Mouse (Mus musculus): ENCODE data around the gene Ccdc36.

DNA sequence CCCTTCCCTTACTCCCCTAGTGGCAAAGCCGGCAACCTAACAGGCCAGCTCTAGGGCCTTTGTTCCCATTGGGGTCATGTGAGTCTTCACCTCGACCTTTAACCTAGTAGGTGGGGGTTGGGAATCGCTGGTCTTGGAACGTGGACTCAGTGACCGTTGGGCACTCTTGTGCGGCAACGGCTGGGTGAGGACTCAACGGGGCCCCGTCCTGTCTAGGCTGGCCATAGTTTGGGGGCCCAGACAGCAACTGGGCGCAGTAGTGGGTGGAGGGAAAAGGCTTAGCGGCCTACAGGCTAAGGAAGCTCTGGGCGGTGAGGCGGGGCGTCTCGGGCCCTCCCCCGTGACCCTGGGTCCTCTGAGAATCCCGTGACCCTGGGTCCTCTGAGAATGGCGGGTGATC, 35.6 kb downstream of the Ccdc36 start, which contains the start of gene 1700102P08Rik:
- TF ChIP-seq EP300 (IDR thresholded peaks at IDR 0.05; ENCODE audit: low read depth): no peak
- TF ChIP-seq CTCF (IDR thresholded peaks at IDR 0.05; ENCODE audit: low read depth): no peak
